Mouse (Mus musculus): Measurements from ENCODE around the gene Depdc1b.

Depdc1b gene

DNA sequence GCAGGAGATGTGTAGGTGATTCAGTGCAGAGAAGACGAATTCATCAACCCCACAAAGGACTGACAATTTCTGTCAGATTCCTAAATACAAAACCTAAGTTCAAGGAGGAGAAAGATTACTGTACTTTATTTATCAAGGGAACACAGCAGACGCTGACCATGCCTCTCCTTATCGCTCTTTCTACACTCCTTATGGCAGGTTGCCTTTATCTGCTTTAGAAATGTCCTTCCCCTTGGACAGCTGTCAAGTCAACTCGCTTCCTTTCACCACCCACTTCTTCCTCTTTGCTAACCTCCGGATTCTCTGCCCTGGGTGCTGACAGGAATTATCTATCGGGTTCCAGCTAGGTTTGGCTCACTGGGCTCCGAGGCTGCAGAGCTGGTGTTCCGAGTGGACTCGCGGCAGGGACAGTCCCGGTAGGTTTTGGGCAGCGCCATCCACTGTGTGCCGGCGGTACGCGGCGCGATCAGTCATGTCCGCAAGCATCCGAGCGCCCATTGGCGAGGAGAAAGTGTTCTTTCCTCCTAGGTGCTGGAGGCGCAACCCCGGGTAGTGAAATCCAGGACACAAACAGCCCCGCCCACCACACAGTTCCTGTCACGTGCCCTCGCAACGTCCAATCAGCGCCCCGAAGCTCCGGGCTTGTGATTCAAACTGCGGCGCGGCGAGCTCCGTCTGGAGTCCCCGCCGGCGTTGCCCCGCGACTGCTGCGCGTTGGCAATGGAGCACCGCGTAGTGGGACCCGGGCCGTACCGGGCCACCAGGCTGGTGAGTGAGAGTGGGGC is at the start of gene Depdc1b:
Gene Depdc1b, plus strand, starts transcription at position 631 of the 785 bp plus-strand sequence.
- DNase-seq (ENCODE audit: low spot score), result peak; percentile 98

DNA sequence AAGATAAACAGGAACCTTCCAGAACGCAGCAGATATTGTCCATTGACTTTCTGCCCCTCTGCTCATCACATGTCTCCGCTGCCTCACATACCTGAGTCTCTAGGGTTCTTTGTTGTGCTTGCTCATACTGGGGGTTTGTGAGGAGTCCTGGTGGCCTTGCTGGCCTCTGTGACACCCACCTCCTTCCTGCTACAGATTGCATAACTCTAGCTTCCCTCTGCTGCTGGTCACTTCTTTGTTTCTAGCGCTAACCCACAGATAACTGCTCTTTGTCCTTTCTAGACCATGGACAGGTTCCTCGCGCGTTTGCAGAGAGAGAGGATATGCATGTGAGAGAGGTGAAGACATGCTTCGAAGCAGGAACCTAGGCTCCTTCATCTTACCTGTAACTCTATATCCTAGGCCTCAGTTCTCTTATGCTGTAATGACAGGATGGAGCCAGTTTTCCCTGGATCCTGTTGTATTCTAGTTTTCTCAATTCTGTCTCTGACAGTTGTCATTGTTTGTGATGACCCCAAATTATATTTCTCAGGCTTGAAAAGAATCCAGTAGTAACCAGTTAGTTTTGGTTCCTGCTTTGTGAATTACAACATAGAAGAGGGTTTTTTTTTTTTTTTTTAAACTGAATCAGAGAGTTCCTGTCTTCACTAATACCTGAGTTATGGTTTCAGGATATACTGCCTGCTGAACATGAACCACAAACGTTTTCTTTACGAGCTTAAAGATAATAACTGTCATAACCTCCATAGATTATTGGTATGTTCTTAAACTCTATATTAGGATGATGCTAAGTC is 48.1 kb upstream of the Depdc1b start:
- DNase-seq (ENCODE audit: low spot score), result no peak

- DNase-seq (ENCODE audit: low spot score), result no peak
Observed at GRCm38 (mm10) chr13:108271458-108272148, 44.5 kb upstream of the Depdc1b start.

DNA sequence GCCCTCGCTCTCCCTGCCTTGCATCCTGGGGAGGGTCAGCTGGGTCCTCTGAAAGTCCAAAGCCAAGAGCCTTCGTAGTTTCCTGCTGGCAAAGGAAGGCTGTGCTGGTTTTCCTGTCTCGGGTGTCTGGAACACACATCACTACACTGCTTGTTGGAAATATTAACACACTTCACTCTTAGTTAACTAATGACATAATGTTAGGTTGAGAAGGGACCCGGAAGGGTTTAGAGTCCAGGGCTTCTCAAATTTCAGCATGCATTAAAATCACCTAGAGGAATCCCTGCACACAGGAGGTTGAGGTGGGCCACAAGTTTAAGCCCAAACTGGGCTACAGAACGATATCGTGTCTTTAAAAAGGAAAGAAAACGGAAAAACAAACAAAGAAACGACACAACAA is 43.8 kb upstream of the Depdc1b start:
- DNase-seq (ENCODE audit: low spot score), result no peak

DNA sequence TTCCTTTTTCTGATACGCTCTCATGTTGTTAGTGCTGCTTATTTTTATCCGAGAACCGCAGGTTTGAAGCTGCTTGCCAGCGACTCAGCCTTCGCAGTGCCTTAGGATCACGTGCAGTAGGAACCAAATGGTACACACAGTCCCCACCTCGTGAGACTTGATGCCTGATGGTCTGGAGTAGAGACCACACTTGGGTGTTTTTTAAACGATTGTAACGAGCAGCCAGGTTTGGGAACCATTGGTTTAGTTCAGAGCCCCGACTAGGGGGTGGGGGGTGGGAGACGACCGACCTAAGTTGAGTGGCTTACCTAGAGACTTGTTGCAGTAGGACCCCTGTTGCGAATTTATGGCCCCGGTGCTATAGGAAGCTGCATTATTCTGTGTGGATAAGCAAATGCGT is 43.1 kb upstream of the Depdc1b start:
- DNase-seq (ENCODE audit: low spot score), result no peak

- DNase-seq (ENCODE audit: low spot score), result no peak
Observed at GRCm38 (mm10) chr13:108273456-108273855, 42.7 kb upstream of the Depdc1b start.

- DNase-seq (ENCODE audit: low spot score), result peak; percentile 46
Observed at GRCm38 (mm10) chr13:108276561-108276960, 39.6 kb upstream of the Depdc1b start.

DNA sequence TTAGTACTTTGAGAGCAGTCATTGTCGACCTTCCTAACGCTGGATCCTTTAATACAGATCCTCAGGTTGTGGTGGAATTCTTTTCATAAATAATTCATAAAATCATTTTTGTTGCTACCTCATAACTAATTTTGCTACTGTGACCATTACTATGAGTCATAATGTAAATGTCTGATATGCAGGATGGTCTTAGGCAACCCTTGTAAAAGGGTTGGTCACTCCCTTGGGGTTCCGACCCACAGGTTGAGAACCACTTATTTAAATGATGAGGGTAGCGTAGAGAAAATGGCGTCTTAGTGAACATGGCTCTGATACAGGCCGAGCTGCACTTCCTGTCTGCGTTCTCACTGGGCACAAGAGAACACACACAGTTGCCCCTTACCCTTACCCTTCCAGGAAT is 38.8 kb upstream of the Depdc1b start:
- DNase-seq (ENCODE audit: low spot score), result no peak

DNA sequence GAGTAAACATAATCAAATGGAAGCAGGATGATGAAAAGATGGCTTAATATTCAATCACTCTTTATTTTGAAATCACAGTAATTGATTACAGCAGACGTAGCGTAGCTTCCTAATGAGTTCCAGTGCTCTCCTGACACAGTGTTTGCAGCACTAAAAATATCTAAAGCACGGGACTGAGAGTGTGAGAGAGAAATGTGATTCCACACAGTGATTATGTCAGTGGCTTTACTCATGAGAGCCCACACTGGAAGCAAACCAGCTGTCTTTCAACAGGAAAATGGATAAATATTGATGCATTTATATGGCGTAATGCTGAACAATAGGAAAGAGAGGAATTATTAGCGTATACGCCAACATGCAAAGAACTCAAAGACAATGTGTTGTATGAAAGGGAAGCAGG is 37.5 kb upstream of the Depdc1b start:
- DNase-seq (ENCODE audit: low spot score), result no peak

GRCm38 (mm10) chr13:108284312-108284711 is 31.8 kb upstream of the Depdc1b start:
- DNase-seq (ENCODE audit: low spot score), result no peak

GRCm38 (mm10) chr13:108287953-108288352 is 28.2 kb upstream of the Depdc1b start:
- no peak for DNase-seq (ENCODE audit: low spot score)

- DNase-seq (ENCODE audit: low spot score), result no peak
Observed at GRCm38 (mm10) chr13:108289436-108289835, 26.7 kb upstream of the Depdc1b start.

DNA sequence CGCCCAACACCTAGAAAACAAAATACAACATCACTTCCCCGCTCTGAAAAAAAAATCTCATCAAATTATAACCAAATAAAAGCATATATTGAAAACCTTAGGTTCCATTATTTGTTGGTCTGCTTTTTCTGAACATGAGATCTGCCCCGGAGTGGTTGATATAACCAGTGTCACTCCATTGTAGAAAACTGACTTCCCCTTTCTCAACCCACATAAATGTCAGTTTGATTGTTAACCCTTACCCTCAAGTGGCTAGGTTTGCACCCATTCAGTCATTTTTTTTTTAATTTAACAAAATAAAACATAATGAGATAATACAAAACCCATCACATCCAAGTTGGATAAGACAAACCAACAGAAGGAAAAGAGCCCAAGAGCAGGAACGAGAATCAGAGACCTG is 25.8 kb upstream of the Depdc1b start:
- no peak for DNase-seq (ENCODE audit: low spot score)

- peak; percentile 93 for DNase-seq (ENCODE audit: low spot score)
Observed at GRCm38 (mm10) chr13:108297350-108298093, 18.6 kb upstream of the Depdc1b start.

- DNase-seq (ENCODE audit: low spot score), result peak; percentile 49
Observed at GRCm38 (mm10) chr13:108298241-108298640, 17.9 kb upstream of the Depdc1b start.

DNA sequence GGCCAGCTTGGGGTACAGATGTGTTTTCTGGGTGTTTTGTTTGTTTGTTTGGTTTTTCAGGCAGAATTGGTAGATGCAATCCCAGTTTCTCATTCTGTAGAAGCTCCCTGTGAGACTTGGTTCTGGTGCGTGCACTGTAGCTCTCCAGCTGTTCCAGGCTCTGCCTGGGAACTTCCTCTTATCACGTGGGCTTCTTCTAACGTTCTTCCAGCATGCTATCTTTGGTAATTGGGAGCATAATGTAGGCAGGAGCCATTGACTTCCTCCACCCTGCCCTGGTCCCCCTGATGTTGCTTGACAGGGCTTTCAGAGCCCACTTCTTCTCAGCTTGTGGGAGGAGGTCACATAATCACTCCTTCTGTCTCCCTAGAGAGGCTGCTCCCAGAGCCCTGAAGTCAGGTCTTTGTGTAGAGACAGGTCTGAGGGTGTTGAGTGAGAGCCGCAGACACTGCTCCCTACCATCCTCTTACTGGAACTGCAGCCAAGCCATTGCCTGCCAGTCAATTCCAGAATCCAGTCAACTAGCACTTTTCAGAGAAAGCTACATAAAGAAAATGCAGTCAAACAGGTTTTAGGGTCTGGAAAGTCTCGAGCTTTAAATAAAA is 15.7 kb upstream of the Depdc1b start:
- DNase-seq (ENCODE audit: low spot score), result peak; percentile 61

- DNase-seq (ENCODE audit: low spot score), result no peak
Observed at GRCm38 (mm10) chr13:108301411-108301810, 14.7 kb upstream of the Depdc1b start.

DNA sequence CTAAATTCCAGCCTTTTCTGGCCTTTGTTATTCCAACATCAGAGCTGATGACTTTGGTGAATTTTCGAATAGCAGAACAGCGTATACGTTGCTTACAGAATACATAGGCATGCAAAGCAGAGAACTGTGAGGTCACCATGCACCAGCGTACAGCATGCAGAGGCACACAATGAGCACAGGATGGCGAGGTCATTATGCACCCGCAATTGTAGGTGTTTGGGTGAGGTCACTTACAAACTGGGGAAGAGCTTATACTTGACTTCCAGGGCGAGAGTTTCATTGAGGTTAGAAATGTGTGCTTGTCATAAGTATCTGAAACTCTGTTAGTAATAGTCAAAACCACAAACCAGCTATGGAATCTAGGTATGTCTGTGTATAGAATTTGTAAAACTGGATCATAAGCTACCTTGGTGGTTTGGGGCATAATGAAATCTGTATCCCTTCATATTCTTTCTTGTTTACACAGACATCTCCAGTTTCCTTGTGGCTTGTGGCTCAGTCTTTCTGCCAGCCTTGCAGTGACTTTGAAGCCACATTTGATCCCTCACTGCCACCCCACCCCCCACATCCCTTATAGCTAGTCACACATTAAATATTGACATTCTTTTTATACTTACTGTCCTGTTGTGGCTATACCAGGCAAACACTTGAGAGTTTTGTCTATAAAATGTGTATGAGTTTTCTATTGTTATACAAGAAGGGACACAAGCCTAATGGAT is 13.0 kb upstream of the Depdc1b start:
- no peak for DNase-seq (ENCODE audit: low spot score)

DNA sequence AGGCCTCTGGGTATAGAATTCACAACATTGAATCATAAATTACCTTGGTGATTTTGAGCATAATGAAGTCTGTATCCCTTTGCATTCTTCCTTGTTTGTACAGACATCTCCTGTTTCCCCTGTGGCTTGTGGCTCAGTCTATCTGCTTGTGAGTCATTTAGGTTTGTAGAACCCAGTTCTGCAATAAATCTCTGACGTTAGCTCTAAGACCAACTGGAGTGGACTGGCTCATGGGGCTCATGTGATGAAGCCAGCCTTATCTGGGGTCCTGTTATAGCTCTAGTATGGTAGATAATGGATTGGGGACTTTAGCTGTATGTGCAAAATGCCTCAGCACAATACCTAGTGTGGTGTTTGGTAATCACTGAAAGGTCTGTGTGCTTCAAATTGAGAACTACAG is 12.3 kb upstream of the Depdc1b start:
- no peak for DNase-seq (ENCODE audit: low spot score)

- DNase-seq (ENCODE audit: low spot score), result no peak
Observed at GRCm38 (mm10) chr13:108304680-108305079, 11.5 kb upstream of the Depdc1b start.

DNA sequence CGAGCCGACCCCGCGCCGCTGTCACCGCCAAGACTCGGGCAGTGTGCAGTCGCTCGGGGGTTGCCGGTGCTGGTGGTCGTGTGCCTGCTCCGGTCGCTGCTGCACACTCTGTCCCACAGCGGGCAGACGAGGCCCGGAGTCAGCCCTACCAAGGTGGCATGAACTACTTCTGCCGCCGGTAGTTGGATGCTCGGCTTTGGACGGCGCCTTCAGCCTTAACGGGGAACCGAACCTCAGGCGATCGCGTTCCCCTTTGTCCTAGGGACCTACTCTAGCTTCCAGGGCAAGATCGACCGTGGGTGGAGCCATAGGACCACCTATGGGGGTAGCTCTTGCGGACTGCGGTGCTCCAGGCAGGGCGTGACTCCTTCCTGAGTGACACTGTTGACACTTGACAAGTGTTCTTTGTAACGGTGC is 363 bp downstream of the Depdc1b start:
- peak; percentile 14 for DNase-seq (ENCODE audit: low spot score)
